Mouse (Mus musculus) thymus, postnatal 4 days (tissue): ENCODE data around the gene Sbno2.

Experiments
- DNase-seq: peaks from one replicate; pipeline ENCODE4 v3.0.0; 2021

Sbno2 gene

GRCm38 (mm10) chr10:80105460-80105859 is at the start of gene Sbno2:
TSS of gene Sbno2 (minus strand) at chr10:80105571.
- DNase-seq: peak; percentile 30

DNA sequence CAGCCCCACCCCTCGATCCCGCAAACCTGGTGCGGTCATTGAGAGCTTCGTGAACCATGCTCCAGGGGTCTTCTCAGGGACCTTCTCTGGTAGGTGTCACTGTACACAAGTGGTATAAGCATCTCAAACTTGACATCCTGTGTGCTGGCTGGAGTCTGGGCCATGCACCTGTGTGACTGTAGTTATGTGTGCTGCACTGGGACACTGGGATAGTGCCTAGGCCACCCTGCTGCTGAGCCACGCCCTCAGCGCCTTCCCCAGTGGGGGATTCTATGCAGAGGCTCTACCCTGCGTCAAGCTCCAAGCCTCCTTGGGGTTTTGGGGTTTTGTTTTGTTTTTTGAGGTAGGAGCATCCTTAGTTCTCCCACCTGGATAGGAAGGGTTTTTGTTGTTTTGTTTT is 49.0 kb upstream of the Sbno2 start:
- no peak for DNase-seq

DNA sequence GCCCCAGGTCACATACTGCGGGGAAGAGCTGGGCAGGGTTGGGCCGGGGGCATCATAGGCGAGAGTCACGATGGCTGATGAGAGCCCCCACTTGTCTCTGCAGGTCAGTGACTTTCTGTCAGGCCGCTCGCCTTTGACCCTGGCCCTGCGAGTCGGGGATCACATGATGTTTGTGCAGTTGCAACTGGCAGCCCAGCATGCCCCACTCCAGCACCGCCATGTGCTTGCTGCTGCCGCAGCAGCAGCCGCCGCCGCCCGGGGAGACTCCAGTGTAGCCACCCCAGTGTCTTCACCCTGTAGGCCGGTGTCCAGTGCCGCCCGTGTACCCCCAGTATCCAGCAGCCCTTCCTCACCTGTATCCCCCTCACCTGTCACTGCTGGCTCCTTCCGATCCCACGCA is 48.3 kb upstream of the Sbno2 start:
- DNase-seq: no peak

GRCm38 (mm10) chr10:80152873-80153260 is 47.5 kb upstream of the Sbno2 start:
- DNase-seq: peak; percentile 56

GRCm38 (mm10) chr10:80152071-80152872 is 46.9 kb upstream of the Sbno2 start:
- DNase-seq: peak; percentile 57

DNA sequence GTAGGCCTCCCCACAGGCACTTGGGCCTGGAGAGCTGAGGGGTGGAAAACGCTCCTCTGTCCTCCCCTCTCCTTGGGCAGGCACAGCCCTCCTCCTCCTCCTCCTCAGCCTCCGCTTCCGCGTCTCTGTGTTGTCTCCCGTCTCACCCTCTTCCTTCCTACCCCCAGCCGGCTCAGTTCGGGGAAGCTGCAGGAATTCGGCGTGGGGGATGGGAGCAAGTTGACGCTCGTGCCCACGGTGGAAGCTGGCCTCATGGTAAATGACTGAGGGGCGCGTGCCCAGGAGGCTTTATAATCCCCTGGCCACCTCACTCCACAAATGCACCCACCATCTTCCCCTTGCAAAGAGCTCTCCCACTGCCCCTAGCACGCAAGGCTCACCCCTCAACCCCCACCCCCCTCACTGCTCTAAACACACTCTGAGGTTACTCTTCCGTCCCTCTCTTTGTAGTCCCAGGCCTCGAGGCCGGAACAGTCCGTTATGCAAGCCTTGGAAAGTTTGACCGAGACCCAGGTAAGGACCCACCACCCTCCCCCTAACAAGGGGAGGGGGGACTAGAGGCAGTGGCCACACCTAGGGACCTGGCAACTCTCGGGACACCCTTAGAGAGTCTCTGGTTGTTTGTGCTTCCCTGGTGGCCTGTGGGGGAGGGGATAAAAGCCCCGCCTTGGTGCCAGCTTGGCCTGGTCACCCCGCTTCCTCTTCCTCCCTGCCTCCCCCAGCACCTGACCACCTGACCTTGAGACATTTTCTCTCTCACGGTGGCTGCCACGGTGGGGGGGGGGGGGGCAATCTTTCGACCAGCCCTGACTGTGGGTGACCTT is 46.1 kb upstream of the Sbno2 start:
- DNase-seq: peak; percentile 79

GRCm38 (mm10) chr10:80150226-80151210 is 45.1 kb upstream of the Sbno2 start:
- DNase-seq: peak; percentile 91

DNA sequence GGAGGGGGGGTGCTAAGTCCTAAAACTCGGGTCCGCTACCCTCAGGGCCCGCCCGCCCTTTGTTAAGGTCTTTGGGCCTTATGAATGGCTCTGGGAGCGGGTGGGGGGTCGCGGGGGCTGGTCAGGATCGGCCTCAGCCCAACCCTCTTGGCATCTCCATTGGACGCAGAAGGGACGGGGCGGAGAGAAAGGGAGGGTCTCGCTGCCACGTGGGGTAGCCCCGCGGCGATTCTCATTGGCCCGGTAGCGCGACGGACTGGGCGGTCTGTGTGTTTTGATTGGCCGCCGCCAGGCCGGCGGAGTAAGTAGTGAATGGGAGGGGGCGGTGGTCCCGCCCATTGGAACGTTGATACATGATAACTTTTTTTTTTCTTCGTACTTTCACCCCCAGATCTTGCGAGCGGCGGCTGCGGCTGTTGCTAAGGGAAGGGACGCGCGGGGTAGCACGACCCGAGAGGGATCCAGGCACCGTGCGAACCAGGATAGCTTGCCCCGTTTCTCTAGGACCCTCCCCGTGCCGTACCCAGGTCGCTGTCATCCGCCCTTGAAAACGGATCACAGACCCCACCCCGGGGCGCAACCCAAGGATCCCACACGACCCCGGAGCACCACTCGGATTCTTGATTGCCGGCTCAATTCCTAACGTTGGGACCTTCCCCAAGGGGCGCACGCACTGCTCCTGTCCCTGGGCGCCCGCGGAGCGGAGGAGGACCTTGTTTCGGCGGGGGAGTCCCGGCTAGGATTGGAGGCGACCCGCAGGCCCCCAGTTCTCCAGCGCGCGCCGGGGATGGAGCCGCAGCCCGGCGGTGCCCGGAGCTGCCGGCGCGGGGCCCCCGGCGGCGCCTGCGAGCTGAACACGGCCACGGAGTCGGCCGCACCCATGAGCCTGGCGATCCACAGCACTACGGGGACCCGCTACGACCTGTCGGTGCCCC is 44.2 kb upstream of the Sbno2 start:
- peak; percentile 96 for DNase-seq

- DNase-seq: peak; percentile 98
Observed at GRCm38 (mm10) chr10:80148610-80149290, 43.4 kb upstream of the Sbno2 start.

- DNase-seq: peak; percentile 81
Observed at GRCm38 (mm10) chr10:80147719-80148601, 42.6 kb upstream of the Sbno2 start, which contains the start of gene Midn. TSS of gene Midn (plus strand) at chr10:80148272.

- peak; percentile 21 for DNase-seq
Observed at GRCm38 (mm10) chr10:80147146-80147718, 41.9 kb upstream of the Sbno2 start.

DNA sequence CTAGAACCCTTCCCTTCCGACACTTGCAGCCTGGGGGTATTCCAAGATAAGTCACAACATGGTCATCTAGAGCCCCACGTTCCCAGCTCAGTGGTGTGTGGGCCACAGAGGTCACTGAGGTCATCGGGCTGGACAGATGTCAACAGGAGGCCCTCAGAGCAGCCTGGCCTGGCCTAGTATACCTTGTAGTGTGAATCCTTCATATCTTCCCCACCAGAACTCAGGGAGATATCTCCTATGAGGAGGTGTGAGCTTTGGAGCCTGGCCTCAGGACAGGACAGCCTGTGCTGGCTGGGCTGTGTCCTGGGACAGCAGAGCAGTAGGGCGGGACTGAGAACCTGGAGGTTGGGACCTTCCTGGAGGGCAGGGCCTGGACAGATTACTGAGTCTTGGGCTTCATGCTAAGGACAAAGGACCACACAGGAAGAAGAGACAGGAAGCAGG is 41.2 kb upstream of the Sbno2 start:
- DNase-seq: peak; percentile 19

DNA sequence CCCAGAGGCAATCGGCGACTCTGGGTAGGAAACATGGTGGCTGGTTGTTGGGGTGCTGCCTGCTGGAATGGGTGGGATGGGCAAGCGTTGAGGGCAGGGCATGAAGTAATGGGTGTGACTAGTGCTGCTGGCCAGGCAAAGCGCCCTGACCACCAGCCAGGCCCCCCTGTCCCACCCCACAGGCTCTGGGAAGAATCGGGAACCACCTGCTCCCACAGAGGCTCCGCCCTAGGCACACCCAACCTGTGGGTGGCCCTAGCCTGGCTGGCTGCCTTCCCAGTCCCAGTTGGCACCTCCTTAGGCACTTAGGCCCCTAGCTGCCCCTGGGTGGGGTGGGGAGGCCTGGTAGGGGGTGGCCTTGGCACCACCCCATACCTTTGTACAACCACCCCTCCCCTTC is 40.5 kb upstream of the Sbno2 start:
- DNase-seq: peak; percentile 39

DNA sequence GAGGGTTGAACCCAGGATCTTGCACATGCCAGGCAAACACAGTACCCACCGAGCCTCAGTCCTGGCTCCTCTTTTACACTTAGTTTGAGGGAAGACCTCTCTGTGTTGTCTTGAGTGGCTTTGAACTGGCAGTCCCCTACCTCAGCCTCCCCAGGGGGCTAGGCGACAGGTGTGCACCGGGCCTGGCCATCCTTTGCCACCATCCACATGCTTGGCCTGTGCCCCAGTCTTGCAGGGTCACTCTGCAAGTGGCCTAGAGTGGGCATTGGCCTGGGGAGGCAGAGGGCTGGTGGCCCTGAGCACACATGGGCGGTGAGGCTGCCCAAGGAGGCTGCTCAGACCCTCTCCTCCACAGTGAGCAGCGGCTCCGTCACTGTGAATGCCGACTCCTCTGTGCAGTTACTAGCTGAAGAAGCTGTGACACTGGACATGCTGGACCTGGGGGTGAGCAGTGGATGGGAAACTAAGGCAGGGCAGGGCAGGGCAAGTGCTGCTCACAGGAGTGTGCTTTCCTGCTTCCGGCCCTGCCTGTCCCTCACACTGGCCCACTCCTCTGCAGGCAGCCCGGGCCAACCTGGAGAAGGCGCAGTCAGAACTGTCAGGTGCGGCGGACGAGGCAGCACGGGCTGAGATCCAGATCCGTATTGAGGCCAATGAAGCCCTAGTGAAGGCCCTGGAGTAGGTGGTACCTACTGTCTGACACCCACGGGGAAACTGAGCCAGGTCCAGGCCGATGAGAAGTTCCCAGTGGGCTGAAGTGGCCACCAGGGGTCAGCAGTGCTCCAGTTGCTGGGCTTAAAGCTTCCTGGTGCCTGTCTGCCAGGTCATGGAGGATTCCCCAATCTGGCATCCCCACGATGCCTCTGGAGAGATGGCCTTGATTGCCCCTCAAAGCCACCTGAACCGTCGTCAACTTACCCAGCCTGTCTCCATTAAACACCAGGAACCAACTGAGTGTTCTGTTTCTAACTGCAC is 39.8 kb upstream of the Sbno2 start:
- peak; percentile 88 for DNase-seq

DNA sequence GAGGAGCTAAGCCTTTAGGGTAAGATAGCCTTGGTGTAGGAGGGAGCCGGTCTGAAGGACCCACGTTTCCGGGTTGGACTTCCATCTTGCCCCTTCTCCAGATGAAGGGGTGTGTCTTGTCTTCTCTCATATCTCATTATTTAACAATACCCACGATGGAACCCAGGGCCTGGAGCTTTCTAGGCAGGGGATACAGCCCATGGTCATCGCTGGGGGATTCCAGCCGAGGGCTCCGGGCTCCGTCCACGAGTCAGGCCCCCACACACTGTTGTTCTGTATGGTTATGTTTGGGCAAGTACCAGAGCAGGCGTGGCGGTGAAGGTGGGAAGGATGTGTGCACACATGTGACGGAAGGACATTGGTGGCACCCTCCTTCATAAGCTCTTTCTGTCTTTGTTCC is 38.8 kb upstream of the Sbno2 start:
- DNase-seq: peak; percentile 27

DNA sequence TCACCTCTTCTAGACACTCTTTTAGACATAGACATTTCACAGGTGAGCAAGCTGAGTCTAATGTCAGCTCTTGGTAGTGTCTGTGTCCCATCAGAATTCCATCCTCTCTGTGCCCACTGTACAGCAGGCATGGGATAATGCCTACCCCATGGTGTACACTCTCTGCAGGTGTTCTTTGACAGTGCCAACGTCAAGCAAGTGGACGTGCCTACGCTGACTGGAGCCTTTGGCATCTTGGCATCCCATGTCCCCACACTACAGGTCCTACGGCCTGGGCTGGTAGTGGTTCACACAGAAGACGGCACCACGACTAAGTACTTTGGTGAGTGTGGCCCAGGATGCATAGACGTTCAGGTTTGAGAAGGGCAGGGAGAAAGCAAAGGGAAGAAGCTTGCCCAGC is 38.3 kb upstream of the Sbno2 start:
- peak; percentile 19 for DNase-seq

GRCm38 (mm10) chr10:80142530-80142925 is 37.2 kb upstream of the Sbno2 start:
- no peak for DNase-seq
